Mouse (Mus musculus): ENCODE measurements at regions not wholly inside any gene's neighbourhood (a gene's known extent, or its start where the extent isn't known, plus 50 kb on each side); places are given as distances from the start of the nearest gene placed in this dataset.

DNA sequence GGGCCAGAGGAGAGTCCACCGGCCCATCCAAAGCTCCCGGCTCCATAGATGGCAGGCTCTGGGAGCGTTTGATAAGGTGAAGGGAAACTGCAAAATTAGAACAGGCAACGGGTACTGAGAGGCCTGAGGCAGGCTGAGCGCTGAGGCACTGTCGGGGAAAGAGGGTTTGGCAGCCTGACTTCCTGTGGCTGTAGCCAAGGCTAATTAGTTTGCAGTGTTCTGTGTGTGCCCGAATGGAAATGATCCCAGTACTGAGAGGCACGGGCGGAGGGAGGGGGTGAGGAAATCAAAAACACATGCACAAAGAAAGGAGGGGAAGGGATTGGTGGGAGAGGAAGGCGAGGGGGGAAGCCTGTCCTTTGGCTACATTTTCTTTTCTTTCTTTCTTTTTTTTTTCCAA lies 97.8 kb upstream of the Hao2 start:
- TF ChIP-seq CTCF (IDR thresholded peaks at IDR 0.05; ENCODE audit: low read depth), result no peak
- TF ChIP-seq EP300 (IDR thresholded peaks at IDR 0.05; ENCODE audit: low read depth), result no peak
